Mouse (Mus musculus) left cerebral cortex, adult 2 months (tissue): ENCODE results near the gene Ilk. TPM values are rescaled to one million over a fixed set of nuclear protein-coding genes. Genes with fewer than 3 reads are reported as not detected.
A peak's percentile ranks its signal among the peaks of the same experiment; 100 is the strongest.

ENCODE experiments used
- DNase-seq, 2 experiments: peaks; one replicate each; pipeline ENCODE4 v3.0.0; 2021 to 2022; ENCODE audit warnings: low spot score in 2 of 2, mixed read lengths in 1 of 2; ENCODE audit errors: extremely low spot score in 1 of 2
- H3K27ac ChIP-seq: fragments of 200-600 bp; 2 replicates; pipeline ENCODE4 v1.8.1; 2022
- H3K4me3 ChIP-seq: fragments of 200-600 bp; 2 replicates; pipeline ENCODE4 v1.8.1; 2022
- CTCF ChIP-seq: fragments of 200-600 bp; IDR thresholded peaks from 2 replicates; pipeline ENCODE4 v1.8.1; 2022; ENCODE audit warnings: antibody characterized with exemption, mild to moderate bottlenecking, moderate library complexity
- intact Hi-C: fragments of 180-260 bp; cut with DNase I; formaldehyde crosslinking; loops from one replicate; pipeline ENCODE4 v1.15.1; 2025
- total RNA-seq, 2 experiments: library from RNA; stranded (reverse); gene quantifications; 2 replicates each; pipeline ENCODE4 v1.2.3; 2021

The Ilk gene
- total RNA-seq, 2 experiments from 2014 or later: 67.4 to 73.5 TPM

- intact Hi-C loops: no loop called here
These were observed 36.6 kb downstream of the Ilk start for GRCm38 (mm10) chr7:105773041-105773440.

GRCm38 (mm10) chr7:105774661-105775060, 38.3 kb downstream of the Ilk start:
- no peak for DNase-seq
- intact Hi-C loops: no loop called here
- Histone ChIP-seq H3K27ac (no peak overlapping the region), H3K4me3 (no peak overlapping the region)
- TF ChIP-seq CTCF: no peak

More at GRCm38 (mm10) chr7:105773041-105773440, 36.6 kb downstream of the Ilk start:
- TF ChIP-seq CTCF: no peak
- no peak overlapping the region for H3K27ac ChIP-seq
- DNase-seq: no peak
- H3K4me3 ChIP-seq: no peak overlapping the region

GRCm38 (mm10) chr7:105776026-105776425, 39.6 kb downstream of the Ilk start:
- intact Hi-C loops: no loop called here
- H3K27ac ChIP-seq: no peak overlapping the region
- no peak for TF ChIP-seq CTCF
- H3K4me3 ChIP-seq: no peak overlapping the region
- DNase-seq: no peak

GRCm38 (mm10) chr7:105777316-105777715, 40.9 kb downstream of the Ilk start:
- no peak overlapping the region for H3K27ac ChIP-seq
- H3K4me3 ChIP-seq: no peak overlapping the region
- intact Hi-C loops: no loop called here
- no peak for TF ChIP-seq CTCF
- no peak for DNase-seq

- intact Hi-C loops: loop anchor here (2.0 kb wide), 1 partner anchor 19 kb away; no protein-coding TSS in a partner anchor
- no peak for DNase-seq
- no peak for TF ChIP-seq CTCF
- H3K27ac ChIP-seq: peak overlapping the region; percentile 63; the same call in 1 of the 2 replicates
- no peak overlapping the region for H3K4me3 ChIP-seq
These were observed 41.6 kb downstream of the Ilk start for GRCm38 (mm10) chr7:105777797-105778552.

GRCm38 (mm10) chr7:105778553-105779265, 42.3 kb downstream of the Ilk start:
- peak overlapping the region; percentile 71 for H3K27ac ChIP-seq
- no peak overlapping the region for H3K4me3 ChIP-seq
- no peak for DNase-seq
- intact Hi-C loops: loop anchor here (2.0 kb wide), 1 partner anchor 20 kb away; no protein-coding TSS in a partner anchor
- no peak for TF ChIP-seq CTCF

GRCm38 (mm10) chr7:105783861-105784260, 47.5 kb downstream of the Ilk start:
- no peak for TF ChIP-seq CTCF
- intact Hi-C loops: no loop called here
- Histone ChIP-seq H3K27ac (no peak overlapping the region), H3K4me3 (no peak overlapping the region)
- no peak for DNase-seq

- Histone ChIP-seq H3K4me3 (no peak overlapping the region), H3K27ac (no peak overlapping the region)
- no peak for DNase-seq
- intact Hi-C loops: no loop called here
- no peak for TF ChIP-seq CTCF
These were observed 48.2 kb downstream of the Ilk start for GRCm38 (mm10) chr7:105784556-105784955.

GRCm38 (mm10) chr7:105786506-105787284, 50.3 kb downstream of the Ilk start:
- Histone ChIP-seq H3K27ac (no peak overlapping the region), H3K4me3 (peak overlapping the region; percentile 57)
- intact Hi-C loops: loop anchor here (2.0 to 5.0 kb wide), 2 partner anchors 20 to 39 kb away; no protein-coding TSS in a partner anchor
- DNase-seq: no peak
- TF ChIP-seq CTCF: no peak

GRCm38 (mm10) chr7:105787285-105788140, 51.1 kb downstream of the Ilk start, which contains the start of gene Dchs1:
TSS of gene Dchs1 (minus strand) at chr7:105787654.
- DNase-seq: no peak
- TF ChIP-seq CTCF: no peak
- H3K27ac ChIP-seq: peak within 1 kb of the TSS; percentile 15; the same call in 1 of the 2 replicates
- peak within 1 kb of the TSS; percentile 57 for H3K4me3 ChIP-seq
- intact Hi-C loops: loop anchor here (2.0 to 5.0 kb wide), 2 partner anchors 19 to 40 kb away; no protein-coding TSS in a partner anchor

- intact Hi-C loops: no loop called here
- H3K4me3 ChIP-seq: no peak overlapping the region
- H3K27ac ChIP-seq: no peak overlapping the region
- TF ChIP-seq CTCF: no peak
- no peak for DNase-seq
These were observed 54.8 kb downstream of the Ilk start for GRCm38 (mm10) chr7:105791147-105791546.

Other genes starting within 250 kb of the Ilk start
- 100 to 1,000 TPM in 1 of 2 experiments, 10 to 100 TPM in 1; 96.9 to 107 TPM for gene Smpd1, start 182.2 kb upstream of the Ilk start, total RNA-seq
- 100 to 1,000 TPM; 440 to 458 TPM for gene Apbb1, start 154.9 kb upstream of the Ilk start, total RNA-seq
- under 1 TPM; 0.30 to 0.68 TPM for gene Hpx, start 136.5 kb upstream of the Ilk start, total RNA-seq
- gene Trim3, start 103.0 kb upstream of the Ilk start, total RNA-seq: 100 to 1,000 TPM; 151 to 165 TPM
- 10 to 100 TPM; 67.8 to 76.8 TPM for gene Timm10b, start 96.5 kb upstream of the Ilk start, total RNA-seq
- gene Arfip2, start 96.2 kb upstream of the Ilk start, total RNA-seq: 100 to 1,000 TPM in 1 of 2 experiments, 10 to 100 TPM in 1; 93.3 to 109 TPM
- 10 to 100 TPM; 11.4 to 18.8 TPM for gene Gm45799, start 96.0 kb upstream of the Ilk start, total RNA-seq
- 1 to 10 TPM; 7.1 to 7.6 TPM for gene Dnhd1, start 85.8 kb upstream of the Ilk start, total RNA-seq
- 10 to 100 TPM; 12.3 to 13.5 TPM for gene Rrp8, start 793 bp downstream of the Ilk start, total RNA-seq
- gene Taf10, start 7.8 kb downstream of the Ilk start, total RNA-seq: 100 to 1,000 TPM; 110 to 111 TPM
- gene Tpp1, start 15.6 kb downstream of the Ilk start, total RNA-seq: 10 to 100 TPM; 68.2 to 68.4 TPM
- 10 to 100 TPM; 10.1 to 10.9 TPM for gene Dchs1, start 51.1 kb downstream of the Ilk start, total RNA-seq
- gene Mrpl17, start 74.5 kb downstream of the Ilk start, total RNA-seq: 100 to 1,000 TPM in 1 of 2 experiments, 10 to 100 TPM in 1; 97.3 to 101 TPM
- 1 to 10 TPM; 1.1 to 1.3 TPM for gene Gm4070, start 217.4 kb downstream of the Ilk start, total RNA-seq